In genomic region chr13:22390073-22390472, GRCm38 (mm10) we compare ENCODE assay signal across 46 mouse cellular contexts. TPM values are rescaled to one million over a fixed set of nuclear protein-coding genes. Genes with fewer than 3 reads are reported as not detected.
DNase-seq lines count a peak whose midpoint lies in the region; ATAC-seq and TF ChIP-seq lines count a peak whose summit lies in the region.
"Had no signal": no experiment of that assay in that cellular context is flagged by ENCODE, and none has a peak within 500 bp of the region (broad histone marks: within the 10 kb centered on the region; RNA-seq: fewer than 3 reads in every experiment).

Vmn1r200 (plus strand) TSS chr13:22390373.

- no peak within 1 kb of the TSS for H3K4me3 ChIP-seq in forebrain, embryonic 14.5 days (ENCODE audit: low read depth, low read length)
- H3K4me3 ChIP-seq in forebrain, embryonic 16.5 days (replicated peaks; ENCODE audit: low read length) = no peak within 1 kb of the TSS
- H3K4me3 ChIP-seq: embryonic facial prominence, embryonic 15.5 days; forebrain, embryonic 12.5 days; gastrocnemius, adult 2 months; heart, adult 2 months; heart, embryonic 12.5 days; intestine, embryonic 15.5 days; limb, embryonic 15.5 days; liver, embryonic 13.5 days had no signal

- H3K9me3 ChIP-seq in forebrain, embryonic 14.5 days (replicated peaks; ENCODE audit: control insufficient read depth, low read length) = no peaks in the 10 kb centered on the region
- H3K9me3 ChIP-seq in forebrain, embryonic 16.5 days (ENCODE audit: control insufficient read depth, low read length) = no peaks in the 10 kb centered on the region
- H3K9me3 ChIP-seq: embryonic facial prominence, embryonic 15.5 days; forebrain, embryonic 12.5 days; heart, embryonic 12.5 days; intestine, embryonic 15.5 days; limb, embryonic 15.5 days; liver, embryonic 13.5 days had no signal

- DNase-seq in forebrain, embryonic 14.5 days (ENCODE audit: low spot score) = peak; percentile 12
- peak; percentile 15 for DNase-seq in brain, embryonic 14.5 days (ENCODE audit: low read depth)
- DNase-seq in embryo, embryonic 9.5 days (ENCODE audit: extremely low spot score) = peak; percentile 22
- peak; percentile 26 for DNase-seq in mesoderm, embryonic 11.5 days (ENCODE audit: low read depth, low spot score)
- no peak for DNase-seq in adrenal gland, adult 2 months
- DNase-seq: adrenal gland, adult 8-10 months; cerebellum, adult 11-12 months; cerebellum, postnatal 10 days; gastrocnemius, adult 2 months; gastrocnemius, postnatal 36 days; heart, adult 2 months; kidney, adult 8-10 months; kidney, postnatal 4 days; liver, embryonic 13.5 days; lung, adult 18-20 months; lung, postnatal 10 days; right cerebral cortex, postnatal 4 days; thymus, adult 18-20 months; thymus, postnatal 4 days had no signal

- no peak for TF ChIP-seq CTCF in brain, embryonic 14.5 days (IDR thresholded peaks at IDR 0.05; ENCODE audit: borderline replicate concordance, extremely low read depth, insufficient read depth, insufficient read length)

- WGBS in forebrain, embryonic 14.5 days = 13% methylated on average over 3 of the region's 3 CpGs
- 20% methylated on average over 3 of the region's 3 CpGs for WGBS in forebrain, embryonic 16.5 days

- no peaks in the 10 kb centered on the region for H3K4me1 ChIP-seq in forebrain, embryonic 14.5 days (ENCODE audit: control insufficient read depth, insufficient read depth, low read length)
- no peaks in the 10 kb centered on the region for H3K4me1 ChIP-seq in forebrain, embryonic 16.5 days (replicated peaks; ENCODE audit: control insufficient read depth, insufficient read depth, low read length)
- H3K4me1 ChIP-seq: embryonic facial prominence, embryonic 15.5 days; heart, embryonic 12.5 days; intestine, embryonic 15.5 days; limb, embryonic 15.5 days; liver, embryonic 13.5 days had no signal

- no peaks in the 10 kb centered on the region for H3K36me3 ChIP-seq in forebrain, embryonic 14.5 days (ENCODE audit: control insufficient read depth, insufficient read depth, low read length)
- no peaks in the 10 kb centered on the region for H3K36me3 ChIP-seq in forebrain, embryonic 16.5 days (ENCODE audit: control insufficient read depth, insufficient read depth)
- H3K36me3 ChIP-seq: embryonic facial prominence, embryonic 15.5 days; forebrain, embryonic 12.5 days; heart, embryonic 12.5 days; intestine, embryonic 15.5 days; limb, embryonic 15.5 days; liver, embryonic 13.5 days had no signal

- no peaks in the 10 kb centered on the region for H3K27me3 ChIP-seq in forebrain, embryonic 14.5 days (replicated peaks; ENCODE audit: control insufficient read depth, insufficient read depth, low read length)
- H3K27me3 ChIP-seq in forebrain, embryonic 16.5 days (replicated peaks; ENCODE audit: control insufficient read depth, insufficient read depth, low read length) = no peaks in the 10 kb centered on the region
- H3K27me3 ChIP-seq: CH12.LX; embryonic facial prominence, embryonic 15.5 days; forebrain, embryonic 12.5 days; heart, embryonic 12.5 days; intestine, embryonic 15.5 days; limb, embryonic 15.5 days; liver, embryonic 13.5 days had no signal

- H3K27ac ChIP-seq in forebrain, embryonic 14.5 days (ENCODE audit: low read depth, low read length) = no peak within 1 kb of the TSS
- H3K27ac ChIP-seq in forebrain, embryonic 16.5 days (ENCODE audit: low read length) = no peak within 1 kb of the TSS
- H3K27ac ChIP-seq: embryonic facial prominence, embryonic 15.5 days; forebrain, embryonic 12.5 days; gastrocnemius, adult 2 months; heart, adult 2 months; intestine, embryonic 15.5 days; kidney, postnatal 0 days; limb, embryonic 15.5 days; liver, embryonic 13.5 days; macrophage; stomach, postnatal 0 days had no signal

- H3K4me2 ChIP-seq in forebrain, embryonic 14.5 days (ENCODE audit: low read length) = no peak within 1 kb of the TSS
- H3K4me2 ChIP-seq in forebrain, embryonic 16.5 days (ENCODE audit: low read length) = no peak within 1 kb of the TSS
- H3K4me2 ChIP-seq: embryonic facial prominence, embryonic 15.5 days; forebrain, embryonic 12.5 days; heart, embryonic 12.5 days; intestine, embryonic 15.5 days; limb, embryonic 15.5 days; liver, embryonic 13.5 days had no signal

- no peak for TF ChIP-seq POLR2A in brain, embryonic 14.5 days (IDR thresholded peaks at IDR 0.05; ENCODE audit: borderline replicate concordance, extremely low read depth, insufficient read depth, insufficient read length, poor library complexity, severe bottlenecking)

- H3K9ac ChIP-seq in forebrain, embryonic 14.5 days (ENCODE audit: low read length) = no peak within 1 kb of the TSS
- no peak within 1 kb of the TSS for H3K9ac ChIP-seq in forebrain, embryonic 16.5 days (replicated peaks; ENCODE audit: low read depth, low read length)
- H3K9ac ChIP-seq: embryonic facial prominence, embryonic 15.5 days; forebrain, embryonic 12.5 days; heart, embryonic 12.5 days; intestine, embryonic 15.5 days; limb, embryonic 15.5 days; liver, embryonic 13.5 days had no signal

- ATAC-seq in forebrain, embryonic 14.5 days = no peak
- ATAC-seq in forebrain, embryonic 16.5 days = no peak
- ATAC-seq in cerebellum, adult (ENCODE audit: insufficient number of reproducible peaks, low FRiP score, low TSS enrichment) = no peak
- ATAC-seq: activated CD4-positive, CD25-positive, alpha-beta regulatory T cell, adult 4 months; hindbrain, embryonic 16.5 days; intestine, embryonic 15.5 days; midbrain, embryonic 16.5 days had no signal

RNA-seq across cellular contexts. Expression of gene Vmn1r200, which starts in this region (rescaled TPM):
- not detected in 2 replicates for polyA plus RNA-seq in forebrain, embryonic 14.5 days (2014; fragmentation: Nextera tagmentation; extraction: Ambion mirVana)
- not detected in 2 replicates for polyA plus RNA-seq in forebrain, embryonic 16.5 days (2015; fragmentation: Nextera tagmentation; extraction: Ambion mirVana)
- polyA plus RNA-seq in brain, embryonic 14.5 days (2012; rRNA removed) = not detected in 2 replicates
- not detected for total RNA-seq in adrenal gland, adult 2 months (2021)
- polyA plus RNA-seq in adrenal gland, adult 2 months (2012; rRNA removed) = not detected in 2 replicates
- total RNA-seq: adrenal gland, adult 8-10 months; CH12.LX; common myeloid progenitor, adult 5-6 weeks; ES-E14; gastrocnemius, adult 2 months; gastrocnemius, postnatal 36 days; heart, adult 2 months; hematopoietic stem cell, adult 5-6 weeks; layer of hippocampus, adult 8-10 months; layer of hippocampus, postnatal 25 days; left cerebral cortex, adult 8-10 months; left cerebral cortex, postnatal 36 days; megakaryocyte-erythroid progenitor cell, adult 5-6 weeks; neutrophil, adult 5-6 weeks had no signal
- polyA plus RNA-seq: activated CD4-positive, CD25-positive, alpha-beta regulatory T cell, adult 4 months; C2C12; embryonic facial prominence, embryonic 15.5 days; forebrain, embryonic 12.5 days; heart, adult 2 months; heart, embryonic 12.5 days; heart, postnatal 0 days; intestine, embryonic 15.5 days; kidney, postnatal 0 days; limb, embryonic 15.5 days; liver, embryonic 13.5 days; macrophage; midbrain, embryonic 16.5 days; neural tube, embryonic 11.5 days; spleen, adult 2 months; stomach, postnatal 0 days had no signal

Comparison
In these comparisons a context has a peak if more than half of its experiments do, and no peak if none do; other contexts are left out.
1. Peak in DNase-seq in forebrain, embryonic 14.5 days; RNA of the gene not detected or under 1 TPM.
2. Peak in DNase-seq in brain, embryonic 14.5 days; RNA of the gene not detected or under 1 TPM.